Mouse (Mus musculus): ENCODE results near the gene Olfr1512. TPM values are rescaled to one million over a fixed set of nuclear protein-coding genes. Genes with fewer than 3 reads are reported as not detected.
A peak's percentile ranks its signal among the peaks of the same experiment; 100 is the strongest.
"Not testable (repeated sequence)": the region's sequence is repeated elsewhere in the genome, so short reads cannot be mapped to it uniquely, and the experiment has no call there.

The Olfr1512 gene
- polyA plus RNA-seq (2012; rRNA removed) = not detected in 2 replicates

- no peak for DNase-seq (ENCODE audit: low read depth, low spot score)
- 76% methylated on average over 2 of the region's 2 CpGs for WGBS
Observed at GRCm38 (mm10) chr14:52379068-52379467, at the start of gene Olfr1512. Gene Olfr1512 (minus strand): TSS chr14:52379168.

DNA sequence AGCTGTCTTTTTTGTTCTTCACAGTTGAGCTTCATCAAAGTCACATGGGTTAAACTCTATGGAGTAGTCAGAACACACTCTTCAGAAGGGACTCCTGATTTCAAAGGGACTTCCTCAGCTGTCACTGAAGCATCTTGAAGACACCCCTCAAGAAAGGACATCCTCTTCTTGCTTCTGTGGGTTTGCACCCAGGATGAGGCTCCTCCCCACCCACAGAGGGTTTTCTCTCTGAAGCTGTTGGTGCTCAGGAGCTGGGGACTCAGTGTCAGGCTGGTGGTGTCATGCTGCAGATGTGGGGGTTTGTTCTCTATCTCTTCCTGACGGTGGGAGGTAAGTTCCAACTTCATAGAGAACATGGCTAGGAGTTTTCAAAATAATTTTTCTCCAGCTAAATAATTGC lies 48.7 kb upstream of the Olfr1512 start:
- DNase-seq (ENCODE audit: low read depth, low spot score) = no peak
- WGBS = 90% methylated on average over 1 of the region's 1 CpGs

DNA sequence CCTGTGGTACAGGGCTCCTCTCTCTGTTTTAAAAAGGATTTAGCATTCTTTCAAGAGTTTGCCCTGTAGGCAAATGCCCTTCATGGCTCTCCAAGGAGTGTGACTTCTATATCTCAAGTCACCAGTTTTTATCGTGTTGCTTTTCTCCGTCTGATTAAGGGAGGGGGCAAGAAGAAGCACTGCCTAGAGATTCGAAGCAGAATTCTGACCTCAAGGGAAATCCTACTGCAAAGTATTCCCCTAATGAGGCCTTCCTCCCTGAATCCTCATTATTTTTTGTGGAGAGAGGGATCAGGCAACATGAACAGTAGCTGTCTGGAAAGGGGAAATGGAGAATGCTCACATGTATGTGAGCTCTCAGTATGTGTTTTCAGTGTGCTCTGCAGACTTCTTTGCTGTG lies 35.3 kb upstream of the Olfr1512 start, which contains the start of gene Olfr1510:
Olfr1510 (minus strand) TSS at position 101 of the 400 bp plus-strand sequence.
- 78% methylated on average over 3 of the region's 3 CpGs for WGBS
- no peak for DNase-seq (ENCODE audit: low read depth, low spot score)

DNA sequence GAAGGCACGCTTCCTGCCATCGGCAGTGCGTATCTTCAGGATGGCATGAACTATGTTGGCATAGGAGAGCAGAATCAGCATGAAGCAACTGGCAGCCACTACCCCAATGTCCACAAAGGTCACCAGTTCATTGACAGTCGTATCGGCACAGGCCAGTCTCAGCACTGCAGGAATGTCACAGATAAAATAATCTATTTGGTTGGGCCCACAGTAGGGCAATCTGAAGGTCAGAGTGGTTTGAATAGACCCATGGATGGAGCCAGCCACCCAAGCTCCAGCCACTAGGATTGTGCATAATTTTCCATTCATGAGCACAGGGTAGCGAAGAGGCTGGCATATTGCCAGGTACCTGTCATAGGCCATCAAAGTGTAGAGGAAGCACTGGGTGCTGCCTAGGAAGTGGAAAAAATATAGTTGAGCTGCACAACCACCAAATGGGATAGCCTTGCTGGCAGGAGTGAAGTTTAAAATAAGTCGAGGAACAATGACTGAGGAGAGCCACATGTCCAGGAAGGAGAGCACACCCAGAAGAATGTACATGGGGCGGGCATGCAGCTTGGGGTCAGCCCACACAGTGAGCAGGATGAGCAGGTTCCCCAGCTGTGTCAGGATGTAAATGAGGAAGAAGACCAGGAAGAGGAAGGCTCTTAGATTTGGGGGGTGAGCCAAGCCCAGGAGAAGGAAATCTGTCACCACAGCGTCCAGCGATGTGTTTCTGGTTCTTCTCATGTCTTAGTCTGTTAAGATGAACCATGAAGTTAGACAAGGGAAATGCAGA lies 31.4 kb upstream of the Olfr1512 start:
- WGBS = 71% methylated on average over 7 of the region's 10 CpGs
- not testable (repeated sequence) for DNase-seq (ENCODE audit: low read depth, low spot score)

DNA sequence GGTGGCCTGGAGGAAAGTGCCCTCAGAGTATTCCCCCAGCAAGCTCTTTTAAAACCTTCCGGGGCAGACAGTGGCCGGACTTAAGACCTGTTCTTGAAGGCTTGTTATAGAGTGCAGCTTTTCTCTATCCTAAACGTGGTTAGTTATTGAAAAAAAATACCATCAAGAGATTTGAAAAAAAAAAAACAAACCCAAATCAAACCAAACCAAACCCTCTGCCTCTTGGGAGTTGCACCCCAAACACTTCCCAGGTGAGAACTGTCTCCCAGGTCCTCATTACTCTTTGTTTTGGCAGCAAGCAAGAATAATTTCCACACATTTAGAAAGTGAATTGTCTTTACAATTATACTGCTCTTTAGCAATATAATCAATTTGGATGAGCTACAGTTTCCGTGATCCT lies 18.3 kb upstream of the Olfr1512 start, which contains the start of gene Olfr1511:
Olfr1511 (minus strand) TSS at position 101 of the 400 bp plus-strand sequence.
- DNase-seq (ENCODE audit: low read depth, low spot score) = no peak
- 70% methylated on average over 4 of the region's 4 CpGs for WGBS

GRCm38 (mm10) chr14:52390084-52390848 lies 11.3 kb upstream of the Olfr1512 start:
- not testable (repeated sequence) for DNase-seq (ENCODE audit: low read depth, low spot score)
- WGBS = 80% methylated on average over 9 of the region's 9 CpGs

DNA sequence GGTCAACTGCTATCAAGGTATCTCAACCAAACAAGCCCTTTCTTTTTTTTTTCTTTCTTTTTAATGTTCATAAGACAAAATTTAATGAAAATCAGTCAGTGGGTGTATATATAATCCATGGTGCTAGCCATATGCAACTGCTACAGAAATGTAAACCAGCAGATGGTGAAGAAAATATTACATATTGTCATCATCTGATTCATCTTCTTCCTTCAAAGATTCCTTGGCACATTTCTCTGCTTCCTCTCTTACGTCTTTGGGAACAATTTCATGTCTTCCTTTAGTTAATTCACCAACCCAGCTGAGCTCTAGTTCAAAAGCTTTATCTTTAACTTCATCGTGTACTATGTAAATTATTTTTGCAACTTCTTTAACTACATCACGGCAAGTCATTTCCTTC lies 10.2 kb downstream of the Olfr1512 start:
- WGBS = 88% methylated on average over 3 of the region's 3 CpGs

DNA sequence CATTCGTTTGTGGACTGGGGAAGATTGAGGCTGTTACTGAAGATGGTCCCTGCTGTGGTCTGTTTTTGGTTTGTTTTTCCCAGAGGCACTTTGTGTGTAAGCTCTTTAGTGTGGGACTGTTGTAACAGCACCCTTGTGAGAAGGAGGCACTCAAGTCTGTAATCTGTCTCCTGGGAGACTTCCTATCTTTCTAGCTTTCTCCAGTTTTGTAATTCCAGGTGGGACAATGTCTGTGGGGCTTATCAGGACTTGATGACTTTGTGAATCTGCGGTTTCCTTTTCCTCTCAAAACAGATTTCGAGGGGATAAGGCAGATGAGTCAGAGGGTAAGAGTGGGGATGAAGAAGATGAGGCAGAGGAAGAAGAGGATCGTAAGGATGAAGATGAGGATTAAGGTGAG lies 22.7 kb downstream of the Olfr1512 start, which contains the start of gene Olfr1513:
Olfr1513 (minus strand) TSS at position 101 of the 400 bp plus-strand sequence.
- no peak for DNase-seq (ENCODE audit: low read depth, low spot score)
- WGBS = 59% methylated on average over 4 of the region's 4 CpGs

More for the DNA sequence above, 10.2 kb downstream of the Olfr1512 start:
- DNase-seq (ENCODE audit: low read depth, low spot score) = no peak

DNA sequence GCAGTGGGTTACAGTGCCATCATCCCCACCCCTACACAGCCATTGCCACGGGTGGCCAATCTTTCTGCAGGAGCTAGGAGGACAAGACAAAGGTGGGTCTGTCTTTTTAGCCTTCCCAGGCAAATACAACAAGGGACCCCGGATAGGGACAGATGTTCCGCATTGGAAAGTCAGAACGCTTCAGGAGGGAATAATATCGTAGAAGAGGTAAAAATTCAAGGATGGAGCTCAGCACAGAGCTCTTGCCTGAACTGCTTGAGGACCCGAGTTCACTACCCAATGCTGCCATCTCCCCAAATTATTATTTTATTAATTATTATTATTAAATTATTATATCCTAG lies 39.5 kb downstream of the Olfr1512 start:
- no peak for DNase-seq (ENCODE audit: low read depth, low spot score)
- 75% methylated on average over 6 of the region's 6 CpGs for WGBS

DNA sequence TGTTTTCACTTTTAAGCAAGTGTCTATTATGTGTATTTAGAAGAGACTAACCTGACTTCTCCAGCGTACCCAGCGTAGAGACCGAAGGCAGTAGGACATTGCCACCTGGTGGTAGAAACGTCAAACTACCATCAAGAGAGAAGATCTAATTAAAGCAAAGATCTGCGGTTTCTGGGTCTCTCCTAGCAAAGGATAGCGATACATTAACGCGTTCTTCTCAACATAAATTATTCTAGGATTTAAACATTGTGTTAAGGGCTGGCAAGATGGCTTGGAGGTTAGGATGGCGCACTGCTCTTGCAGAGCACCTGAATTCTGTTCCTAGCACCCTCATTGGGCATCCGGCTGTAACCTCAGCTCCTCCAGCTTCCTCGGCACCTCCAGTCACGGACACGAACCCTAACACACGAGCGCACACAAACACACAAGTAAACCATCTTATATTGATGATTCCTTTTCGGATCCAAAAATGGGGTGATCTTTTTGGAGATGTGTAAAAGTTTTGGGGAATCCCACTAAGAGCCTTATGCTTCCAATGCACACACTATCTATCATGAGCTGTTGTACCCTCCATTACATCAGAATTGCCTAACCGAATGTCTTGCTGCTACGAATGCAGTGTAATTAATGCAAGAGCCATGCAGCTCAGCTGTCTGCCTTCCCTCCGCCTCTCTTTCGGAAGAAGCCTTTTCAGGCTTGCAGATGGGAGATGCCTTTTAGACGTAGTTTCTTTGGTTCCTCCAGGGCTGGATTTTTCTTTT lies 40.0 kb downstream of the Olfr1512 start:
- peak; percentile 40 for DNase-seq (ENCODE audit: low read depth, low spot score)

DNA sequence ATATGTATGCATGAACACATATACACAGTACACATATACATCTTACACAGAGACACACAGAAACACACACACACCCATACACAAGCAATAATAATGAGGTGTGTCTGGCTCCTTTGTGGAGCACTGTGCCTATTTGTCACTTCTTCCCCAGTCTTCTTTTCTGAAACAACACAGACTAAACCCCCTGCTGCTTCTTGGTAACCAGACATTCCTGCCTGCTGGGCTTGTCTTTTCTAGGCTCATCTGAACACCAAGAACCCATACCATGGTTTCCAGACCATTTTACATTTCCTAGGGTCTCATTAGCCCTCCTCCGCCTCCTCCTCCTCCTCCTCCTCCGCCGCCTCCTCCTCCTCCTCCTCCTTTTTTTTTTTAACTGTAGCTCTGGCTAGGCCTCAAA lies 46.8 kb downstream of the Olfr1512 start:
- no peak for DNase-seq (ENCODE audit: low read depth, low spot score)
- 95% methylated on average over 3 of the region's 3 CpGs for WGBS

More for the DNA sequence above, 40.0 kb downstream of the Olfr1512 start:
- WGBS = 27% methylated on average over 21 of the region's 21 CpGs

DNA sequence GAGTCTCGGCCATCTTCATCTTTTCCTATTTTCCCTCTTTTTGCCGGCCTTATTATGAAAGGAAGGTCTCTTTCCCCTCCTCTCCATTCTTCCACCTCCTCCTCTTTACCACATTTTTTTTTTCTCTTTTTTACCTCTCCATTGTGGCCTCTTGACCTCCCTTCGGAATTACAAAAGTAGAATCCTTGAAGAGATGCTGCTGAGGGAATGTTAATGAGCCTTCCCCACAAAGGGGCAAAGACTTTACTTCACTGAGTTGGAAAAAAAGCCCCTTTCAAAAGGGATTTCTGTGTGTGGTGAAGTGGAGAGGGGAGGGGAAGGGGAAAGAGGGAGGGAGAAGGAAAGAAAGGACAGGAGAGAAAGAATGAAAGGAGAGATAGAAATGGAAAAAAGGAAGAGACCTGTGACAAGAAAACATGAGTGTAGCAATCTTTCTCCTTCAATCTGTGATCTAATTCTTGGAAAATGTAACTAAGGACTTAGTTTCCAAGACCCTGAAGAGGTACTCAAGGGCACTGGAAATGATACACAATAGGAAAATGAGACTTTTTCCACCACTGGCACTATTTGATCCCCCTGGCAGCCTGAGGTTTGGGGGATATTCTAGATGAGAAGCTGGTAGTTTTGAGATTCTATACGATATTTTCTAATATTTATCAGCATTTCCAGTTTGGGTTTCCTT lies 47.8 kb downstream of the Olfr1512 start:
- DNase-seq (ENCODE audit: low read depth, low spot score) = no peak
- WGBS = 31% methylated on average over 4 of the region's 4 CpGs

- DNase-seq (ENCODE audit: low read depth, low spot score) = no peak
- WGBS = 5% methylated on average over 26 of the region's 26 CpGs
Observed at GRCm38 (mm10) chr14:52327910-52328812, 50.8 kb downstream of the Olfr1512 start, which contains the start of gene Sall2. Gene Sall2 (minus strand): TSS chr14:52328762.

DNA sequence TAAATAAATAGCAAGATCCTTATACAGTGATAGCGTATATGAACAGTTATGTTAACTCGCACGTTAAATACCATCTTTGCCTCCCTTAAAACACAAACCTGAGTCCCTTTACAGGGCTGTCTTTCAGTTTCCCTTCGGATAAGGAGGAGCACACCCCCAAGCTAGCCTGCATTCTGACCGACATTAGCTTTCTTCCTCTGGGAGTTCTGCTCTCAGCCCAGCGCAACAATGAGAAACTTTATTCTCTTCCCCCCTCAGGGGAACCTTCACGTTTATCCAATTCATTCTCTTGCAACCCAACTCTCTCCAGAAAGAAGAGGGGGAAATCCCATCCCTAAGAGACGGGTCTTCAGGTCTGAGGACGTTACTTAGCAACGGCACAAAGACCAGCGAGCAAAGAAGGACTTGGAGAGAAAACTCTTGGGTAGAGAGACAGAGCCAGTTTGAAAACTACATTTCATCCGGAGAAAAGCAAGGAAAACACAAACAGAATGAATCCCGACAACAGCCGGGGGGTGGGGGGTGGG lies 51.5 kb downstream of the Olfr1512 start:
- no peak for DNase-seq (ENCODE audit: low read depth, low spot score)
- 7% methylated on average over 14 of the region's 14 CpGs for WGBS

- WGBS = 22% methylated on average over 4 of the region's 4 CpGs
- no peak for DNase-seq (ENCODE audit: low read depth, low spot score)
Observed at GRCm38 (mm10) chr14:52325890-52326289, 53.1 kb downstream of the Olfr1512 start.

Data from large intestine, adult 2 months (tissue).